Mouse (Mus musculus) layer of hippocampus, postnatal 36 days (tissue): ENCODE results near the gene 4930404H24Rik. TPM values are rescaled to one million over a fixed set of nuclear protein-coding genes. Genes with fewer than 3 reads are reported as not detected.

Source experiments
- DNase-seq, 2 experiments: peaks; one replicate each; pipeline ENCODE4 v3.0.0; 2022
- total RNA-seq, 2 experiments: library from RNA; stranded (reverse); gene quantifications; 2 replicates each; pipeline ENCODE4 v1.2.3; 2021

The 4930404H24Rik gene
- not detected for total RNA-seq

DNA sequence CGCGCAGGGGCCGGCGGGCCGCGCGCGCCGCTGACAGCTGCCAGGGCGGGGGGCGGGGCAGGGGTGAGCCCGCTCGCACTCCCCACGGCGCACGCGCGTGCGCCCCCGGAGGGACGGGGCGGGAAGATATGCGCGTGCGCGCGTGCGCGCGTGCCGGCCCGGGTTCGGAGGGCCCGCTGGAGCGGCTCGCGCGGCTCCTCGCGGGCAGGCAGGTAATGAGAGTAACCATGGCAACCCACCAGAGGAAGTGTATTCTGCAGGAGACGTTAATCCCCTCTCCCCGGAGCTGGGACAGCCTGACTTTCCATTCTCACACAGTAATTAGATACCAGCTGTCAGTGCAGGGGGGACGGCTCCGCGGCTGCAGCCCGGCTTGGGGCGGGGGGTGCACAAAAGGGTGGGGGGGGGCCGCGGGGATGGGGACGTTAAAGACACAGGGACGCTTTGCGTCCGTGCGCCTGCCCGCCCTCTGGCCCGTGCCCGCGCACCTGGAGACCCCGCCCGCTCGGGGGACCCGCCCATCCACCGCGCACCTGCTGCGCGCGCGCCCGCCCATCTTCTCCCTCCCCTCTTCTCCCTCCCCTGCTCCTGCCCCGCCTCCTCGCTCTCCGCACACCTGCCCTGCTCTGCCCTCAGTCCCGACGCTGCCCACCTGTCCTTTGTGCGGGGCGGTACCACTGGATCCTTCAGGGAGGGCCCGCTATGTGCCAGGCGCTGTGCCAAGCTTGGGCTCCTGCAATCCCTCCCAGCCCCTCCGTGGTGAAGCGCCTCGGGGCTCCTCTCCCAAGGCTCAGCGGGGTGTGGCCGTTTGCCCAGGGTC is at the start of gene 4930404H24Rik:
Gene 4930404H24Rik (plus strand): TSS at position 218 of the 820 bp plus-strand sequence.
- DNase-seq, result peak in 1 of 2 experiments; percentile 70

DNA sequence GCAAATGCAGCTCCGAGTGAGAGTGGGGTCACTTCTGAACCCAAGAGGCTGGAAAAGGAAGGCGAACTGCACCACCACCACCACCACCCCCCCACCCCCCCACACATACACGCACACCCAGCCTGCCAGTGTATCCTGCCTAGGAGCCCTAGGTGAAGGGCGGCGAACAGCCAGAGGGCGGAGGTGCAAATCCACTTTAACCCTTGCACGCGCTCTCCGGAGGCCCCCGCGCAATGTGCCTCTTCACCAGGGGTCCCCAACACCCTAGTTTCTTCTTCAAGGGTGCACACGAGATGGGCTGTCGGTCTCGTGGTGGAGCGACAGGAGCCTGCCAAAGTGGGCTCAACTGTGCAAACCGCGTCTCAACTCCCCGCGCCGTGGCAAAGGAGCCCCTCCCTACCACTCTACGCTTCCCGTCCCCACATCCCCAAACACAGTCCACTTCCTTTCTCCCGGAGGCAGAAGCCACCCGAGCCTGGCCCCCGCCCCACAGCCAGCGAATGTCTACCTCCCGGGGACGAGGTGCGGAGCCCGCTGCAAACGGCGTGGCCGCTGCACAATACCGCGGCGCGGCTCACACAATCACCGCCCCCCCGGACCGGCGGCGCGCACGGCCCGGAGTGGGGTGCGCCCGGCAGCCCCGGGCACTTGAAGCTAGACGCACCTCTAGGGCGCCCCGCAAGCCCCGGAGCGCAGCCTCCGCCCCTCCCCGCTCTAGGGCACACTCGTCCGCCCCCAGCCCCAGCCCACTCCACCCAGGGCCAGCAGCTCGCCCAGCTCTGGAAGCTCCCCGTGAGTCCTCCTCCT is 49.0 kb upstream of the 4930404H24Rik start:
- DNase-seq, result no peak

DNA sequence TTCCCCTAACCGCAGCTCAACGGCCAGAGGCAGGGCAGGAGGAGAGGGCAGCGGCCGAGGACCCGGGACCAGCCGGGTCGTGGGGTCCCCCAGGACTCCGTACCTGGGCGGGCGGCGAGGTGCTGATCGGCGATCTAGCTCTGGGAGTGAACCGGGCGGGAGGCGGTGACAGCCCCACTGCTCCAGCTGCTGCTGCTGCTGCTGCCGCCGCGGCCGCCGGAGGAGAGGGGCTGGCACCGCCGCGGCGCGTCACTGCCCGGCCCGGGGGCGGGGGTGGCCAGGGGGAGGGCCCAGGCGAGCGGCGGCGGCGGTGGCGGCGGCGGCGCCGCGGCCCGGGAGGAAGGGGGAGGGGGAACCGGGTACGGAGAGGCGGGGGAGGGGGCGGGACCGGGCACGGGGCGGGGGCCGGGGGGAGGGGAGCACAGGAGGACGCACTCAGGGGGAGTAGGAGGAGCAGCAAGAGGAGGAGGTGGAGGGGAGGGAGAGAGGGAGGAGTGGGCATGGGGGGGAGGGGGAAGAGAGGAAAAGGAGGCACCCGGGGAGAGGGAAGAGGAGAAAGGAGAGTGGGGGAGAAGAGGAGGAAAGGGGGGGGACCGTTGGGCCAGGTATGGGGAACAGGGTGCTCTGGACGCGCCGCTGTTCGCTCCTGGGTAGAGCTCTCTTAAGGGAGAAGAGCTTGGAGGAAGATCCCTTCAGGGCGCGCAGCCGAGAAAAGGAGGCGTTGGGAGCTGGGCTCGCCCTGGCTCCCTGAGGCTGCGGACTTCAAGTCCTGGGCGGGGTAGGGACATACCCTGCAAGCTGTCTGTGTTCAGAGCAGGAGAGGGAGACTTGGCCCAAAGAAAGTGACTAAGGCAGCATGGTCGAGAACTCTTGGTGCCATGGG is 48.1 kb upstream of the 4930404H24Rik start:
- DNase-seq, result peak; percentile 62 to 68

DNA sequence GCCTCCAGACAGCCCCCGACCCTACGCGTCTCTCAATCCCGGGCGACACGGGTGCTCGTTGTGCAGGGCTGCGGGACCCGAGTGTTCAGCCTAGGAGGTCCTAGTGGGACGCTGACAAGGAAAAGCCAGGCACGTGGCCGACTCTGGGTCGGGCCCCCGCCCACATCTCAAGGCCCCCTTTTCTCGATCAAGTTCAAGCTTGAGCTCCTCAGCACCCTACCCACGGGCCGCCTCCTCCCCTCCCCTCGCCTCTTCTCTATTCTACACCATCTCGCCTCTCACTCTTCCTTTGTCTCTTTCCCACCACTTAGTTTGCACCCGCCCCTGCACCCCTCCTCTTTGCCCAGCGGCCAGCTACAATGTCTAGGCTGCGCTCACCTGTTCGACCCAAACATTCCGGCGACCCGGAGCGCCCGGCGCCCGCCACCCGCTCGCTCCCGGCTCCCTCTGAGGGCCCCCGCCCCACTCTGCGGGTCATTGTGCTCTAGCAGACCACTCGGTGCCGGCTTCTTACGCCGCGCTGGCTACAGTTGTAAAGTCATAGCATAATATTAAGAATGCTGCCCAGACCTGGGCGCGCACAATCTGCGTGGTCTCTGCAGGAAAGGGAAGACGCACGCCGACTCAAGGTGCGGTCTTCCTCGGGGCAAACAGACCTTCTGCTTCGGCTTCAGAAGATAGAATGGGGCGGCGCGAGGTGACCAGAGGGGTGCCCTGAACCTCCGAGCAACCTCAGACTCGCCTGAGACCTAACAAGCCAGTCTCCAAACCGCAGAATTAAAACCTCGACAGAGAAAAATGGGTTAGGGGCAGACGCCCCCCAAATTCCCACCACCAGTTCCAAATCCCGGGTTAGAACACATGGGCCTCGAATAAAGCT is 47.2 kb upstream of the 4930404H24Rik start:
- DNase-seq, result no peak

DNA sequence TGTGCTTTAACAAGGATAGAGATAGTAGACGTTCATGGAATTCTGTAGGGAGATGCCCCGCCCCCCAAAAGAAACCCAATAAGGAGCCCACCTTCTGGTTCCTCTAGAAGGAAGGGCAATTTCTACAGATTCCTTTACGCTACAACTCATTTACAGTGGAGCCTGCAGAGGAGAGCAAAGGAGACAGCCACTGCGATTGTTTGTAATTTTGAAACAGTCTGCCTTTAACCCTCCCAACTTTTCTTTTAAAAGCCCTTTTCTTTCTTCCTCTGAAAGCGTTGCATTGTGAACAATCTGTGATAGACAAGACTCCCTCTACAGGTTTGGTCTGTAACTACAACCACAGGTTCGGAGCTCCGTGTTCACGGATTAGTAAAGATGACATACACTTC is 46.6 kb upstream of the 4930404H24Rik start:
- DNase-seq, result no peak

DNA sequence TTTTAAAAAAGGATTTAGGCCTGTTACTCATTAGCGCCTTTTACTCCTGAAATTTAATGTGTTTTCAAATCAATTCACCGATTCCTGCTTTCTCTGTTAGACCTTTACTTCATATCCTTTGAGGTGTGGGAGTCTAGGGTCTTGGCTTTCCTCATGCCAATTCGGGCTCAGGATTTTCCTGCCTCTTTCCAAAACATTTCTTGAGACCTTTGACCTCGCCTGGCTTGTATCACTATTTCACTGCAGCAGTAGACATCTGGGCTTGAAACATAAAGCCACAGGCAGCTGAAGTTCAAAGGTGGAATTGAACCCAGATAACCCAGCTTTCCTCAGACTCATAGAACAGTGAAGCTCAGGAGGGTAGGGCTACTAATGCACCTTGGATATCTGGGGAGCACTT is 46.1 kb upstream of the 4930404H24Rik start:
- no peak for DNase-seq

DNA sequence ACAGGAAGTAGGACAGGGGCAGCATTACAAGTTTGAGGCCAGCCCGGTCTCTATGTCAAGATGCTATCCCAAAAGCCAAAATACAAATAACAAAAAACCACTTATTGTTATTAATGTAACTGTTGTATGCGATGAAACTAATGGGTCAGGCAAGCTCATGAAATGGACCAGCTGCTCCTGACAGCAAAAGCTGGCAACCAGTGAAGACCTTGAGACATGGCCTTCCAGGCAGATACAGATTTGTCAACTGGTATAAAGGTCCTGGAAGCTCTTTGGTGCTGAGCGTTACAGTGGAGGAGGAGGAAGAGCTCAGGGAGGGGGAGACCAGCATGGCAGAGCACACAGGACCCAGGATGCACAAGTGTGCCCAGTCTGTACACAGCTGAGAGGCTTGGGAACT is 44.9 kb upstream of the 4930404H24Rik start:
- no peak for DNase-seq

DNA sequence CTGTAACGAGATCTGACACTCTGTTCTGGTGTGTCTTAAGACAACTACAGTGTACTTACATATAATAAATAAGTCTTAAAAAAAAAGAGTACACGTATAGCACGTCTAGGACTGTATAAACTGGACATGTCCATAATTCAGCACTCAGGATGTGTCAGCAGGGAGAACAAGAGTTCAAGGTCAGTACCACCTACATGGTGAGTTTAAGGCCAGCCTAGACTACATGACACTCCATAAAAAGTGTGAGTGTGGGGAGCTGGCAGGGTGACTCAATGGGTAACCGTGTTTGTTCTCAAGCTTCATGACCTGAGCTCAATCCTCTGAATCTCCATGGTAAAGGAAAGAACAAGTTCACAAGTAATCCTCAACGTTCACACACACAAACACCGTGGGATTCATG is 44.1 kb upstream of the 4930404H24Rik start:
- no peak for DNase-seq

DNA sequence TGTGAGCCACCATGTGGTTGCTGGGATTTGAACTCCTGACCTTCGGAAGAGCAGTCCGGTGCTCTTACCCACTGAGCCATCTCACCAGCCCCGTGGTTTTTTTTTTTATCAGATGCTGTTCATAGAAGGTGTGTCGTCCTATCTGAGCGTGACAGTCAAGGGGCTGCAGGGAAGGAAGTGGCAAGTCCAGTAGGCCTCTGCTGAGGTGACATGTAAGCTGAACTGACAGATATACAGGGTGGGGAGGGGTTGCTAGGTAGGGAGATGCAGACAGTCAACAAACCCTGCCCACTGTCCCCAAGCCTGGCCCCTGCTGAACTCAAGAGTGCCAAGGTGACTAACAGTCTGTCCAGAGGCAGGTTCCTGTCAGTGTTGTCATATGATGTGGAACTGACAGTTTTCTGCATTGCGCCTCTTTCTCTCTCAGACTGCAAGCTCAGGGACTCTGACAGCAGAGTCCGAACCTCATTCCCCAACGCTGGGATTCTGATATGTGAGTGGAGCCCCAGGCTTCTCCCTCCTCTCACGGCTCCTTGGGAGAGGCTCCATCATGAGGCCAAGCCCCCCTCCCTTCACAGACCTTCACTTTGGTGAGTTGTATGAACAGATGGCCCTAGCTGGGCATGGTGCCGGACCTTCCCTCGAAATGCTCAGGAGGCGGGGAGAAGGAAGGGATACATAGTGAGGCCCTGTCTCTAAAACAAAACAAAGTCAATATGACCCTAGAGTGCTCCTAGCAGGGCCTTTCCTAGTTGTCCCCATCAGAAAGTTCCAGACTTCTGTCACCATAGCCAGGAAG is 38.4 kb upstream of the 4930404H24Rik start:
- no peak for DNase-seq

DNA sequence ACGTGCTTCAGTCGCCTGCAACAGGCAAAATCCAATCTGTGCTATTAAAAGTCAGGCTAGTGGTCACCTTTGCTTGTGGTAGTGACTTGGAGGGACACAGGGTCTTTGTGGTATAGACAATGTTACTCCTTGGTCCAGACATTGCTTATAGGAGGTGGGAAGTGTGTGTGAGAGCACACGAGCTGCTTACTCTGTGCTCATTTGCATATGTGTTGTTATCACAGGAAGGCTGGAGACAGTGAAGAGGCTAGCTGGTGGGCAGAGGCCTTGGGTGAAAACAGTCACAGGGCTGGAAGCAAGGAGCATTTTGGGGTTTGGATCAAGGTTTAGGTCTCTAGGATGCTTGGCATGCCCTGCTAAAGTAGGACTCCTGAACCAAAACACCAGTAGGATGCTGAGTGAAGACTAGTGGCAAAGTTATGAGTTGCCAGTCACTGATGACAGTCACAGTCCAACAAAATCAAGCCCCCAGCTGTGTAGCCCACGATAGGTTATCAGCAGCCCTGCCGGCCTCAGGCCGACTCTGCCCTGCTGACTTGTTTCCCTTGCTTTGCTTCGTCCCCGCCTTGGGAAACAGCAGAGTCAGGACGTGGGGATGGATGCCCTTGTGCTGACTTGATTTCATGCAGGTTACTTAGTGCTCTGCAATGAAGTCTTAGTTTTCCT is 37.6 kb upstream of the 4930404H24Rik start:
- DNase-seq, result no peak

DNA sequence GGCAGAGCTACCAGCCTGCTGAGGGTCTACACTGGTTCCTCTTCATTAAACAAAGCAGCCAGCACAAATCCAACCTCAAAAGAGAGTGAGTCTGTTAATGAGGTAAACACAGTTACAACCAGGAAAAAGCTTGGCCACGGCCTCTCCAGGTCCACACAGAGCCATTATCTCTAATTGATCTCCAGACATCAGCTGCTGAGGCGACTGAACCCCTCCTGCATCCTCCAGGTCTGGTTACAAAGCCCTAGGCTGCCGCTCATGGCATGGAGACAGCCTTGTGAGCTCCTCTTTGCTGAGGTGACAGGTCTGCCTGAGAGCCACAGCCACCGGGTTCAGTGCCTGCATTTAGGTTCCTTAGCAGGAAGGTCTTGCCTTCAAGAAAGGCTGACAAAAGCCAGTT is 35.1 kb upstream of the 4930404H24Rik start:
- DNase-seq, result no peak

DNA sequence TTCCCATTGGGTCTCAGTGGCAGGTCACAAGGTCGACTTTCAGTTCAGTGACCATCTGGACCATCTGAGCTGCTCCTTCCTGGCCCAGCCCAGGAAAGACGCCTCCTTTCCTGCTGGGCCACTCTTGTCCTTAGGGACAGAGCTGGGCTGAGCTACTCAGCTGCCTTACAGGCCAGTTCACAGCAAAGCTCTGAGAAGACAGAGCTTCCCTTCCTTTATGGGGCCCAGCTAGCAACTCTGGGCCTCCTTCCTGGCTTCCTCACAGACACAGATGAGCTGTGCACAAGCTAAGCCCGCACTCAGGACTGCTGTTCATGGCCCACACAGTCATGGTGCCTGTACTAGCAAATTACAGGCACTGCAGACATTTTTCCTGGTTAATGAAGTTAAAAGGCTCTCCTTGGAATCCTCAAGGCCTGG is 34.6 kb upstream of the 4930404H24Rik start:
- DNase-seq, result no peak

DNA sequence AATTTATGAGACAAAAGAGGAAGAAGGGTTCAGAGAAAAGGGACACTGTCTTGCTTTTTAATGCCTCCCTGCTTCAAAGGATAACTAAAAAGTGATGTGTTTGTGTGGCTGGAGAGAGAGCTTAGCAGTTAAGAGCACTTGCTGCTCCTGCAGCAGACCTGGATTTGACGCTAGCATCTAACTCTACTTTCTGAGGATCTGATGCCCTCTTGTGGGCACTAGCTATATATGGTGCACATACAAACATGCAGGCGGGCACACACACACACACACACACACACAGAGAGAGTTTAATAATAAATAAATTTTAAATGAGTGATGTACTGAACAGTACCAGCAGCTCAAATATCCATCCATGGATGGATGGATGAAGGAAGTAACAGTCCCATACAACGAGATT is 29.3 kb upstream of the 4930404H24Rik start:
- no peak for DNase-seq

DNA sequence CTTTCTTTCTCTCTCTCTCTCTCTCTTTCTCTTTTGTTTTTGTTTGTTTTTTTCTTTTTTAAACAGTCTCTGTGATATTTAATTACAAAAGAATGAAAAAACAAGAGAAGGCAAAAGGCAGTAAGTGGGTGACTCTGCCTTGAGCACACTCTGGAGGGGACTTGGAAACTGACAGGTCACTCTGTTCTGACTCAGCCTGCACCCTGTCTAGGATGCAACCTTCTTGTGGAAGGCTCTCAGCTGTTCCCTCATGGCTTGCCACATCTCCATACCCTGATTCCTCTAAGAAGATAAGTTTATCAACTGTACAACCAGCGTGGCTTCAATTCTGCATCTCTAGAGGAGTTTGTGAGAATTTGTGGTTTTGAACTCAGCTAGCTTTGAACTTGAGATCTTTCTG is 25.2 kb upstream of the 4930404H24Rik start:
- DNase-seq, result no peak

DNA sequence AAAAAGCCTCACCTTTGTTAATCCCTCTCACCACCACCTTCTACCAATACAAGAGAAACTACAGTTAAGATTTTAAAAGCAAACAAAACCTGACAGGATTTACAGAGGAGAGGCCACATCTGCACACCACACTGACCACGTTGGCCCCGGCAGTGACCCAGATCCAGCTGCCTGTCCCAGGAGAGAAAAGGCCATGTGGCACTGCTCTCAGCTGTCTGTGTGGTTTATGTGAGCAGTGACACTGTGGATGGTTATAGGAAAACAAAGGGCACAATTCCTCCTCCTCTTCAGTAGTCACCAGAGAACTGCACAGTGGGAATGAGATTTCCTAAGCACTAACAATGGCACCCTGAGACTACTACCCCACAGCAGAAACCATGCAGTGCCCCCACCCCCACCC is 23.3 kb upstream of the 4930404H24Rik start:
- DNase-seq, result no peak

DNA sequence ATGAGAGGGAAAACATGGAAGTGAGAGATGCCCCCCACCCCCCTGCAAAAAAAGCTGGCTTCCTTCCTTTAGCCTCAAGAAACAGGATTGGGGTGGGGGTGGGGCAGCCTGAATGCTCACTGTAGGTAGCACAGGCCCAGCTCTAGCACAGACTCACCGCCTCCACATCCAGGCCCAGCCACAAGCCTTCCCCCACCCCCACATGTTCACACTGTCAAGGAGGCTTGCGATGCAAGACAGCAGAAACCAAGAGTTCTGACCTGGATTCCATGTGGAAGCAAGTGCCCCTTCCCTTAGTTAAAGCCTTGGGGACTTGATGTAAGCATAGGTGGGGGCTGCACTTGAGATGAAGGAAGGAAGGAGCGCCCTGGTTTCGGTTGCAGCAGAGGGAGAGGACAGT is 22.8 kb upstream of the 4930404H24Rik start:
- DNase-seq, result no peak

DNA sequence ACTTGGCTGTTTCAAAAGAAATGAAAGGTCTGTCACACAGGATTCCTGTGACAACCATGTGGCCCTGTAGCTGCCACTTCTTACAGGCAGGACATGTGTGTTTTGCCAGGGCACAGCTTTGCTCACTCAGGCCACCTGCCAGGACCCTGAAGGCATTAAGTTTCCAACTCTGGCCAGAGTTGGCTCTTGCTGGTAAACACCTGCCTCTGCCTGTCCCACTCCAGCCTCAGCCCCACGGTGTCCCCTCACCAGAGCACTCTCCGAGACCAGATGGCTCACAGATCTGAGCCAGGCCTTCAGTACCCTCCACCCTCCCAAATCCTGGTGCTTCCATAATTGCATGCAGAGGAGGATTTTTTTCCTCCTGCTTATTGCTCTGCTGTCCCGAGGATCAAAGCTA is 21.6 kb upstream of the 4930404H24Rik start:
- no peak for DNase-seq

DNA sequence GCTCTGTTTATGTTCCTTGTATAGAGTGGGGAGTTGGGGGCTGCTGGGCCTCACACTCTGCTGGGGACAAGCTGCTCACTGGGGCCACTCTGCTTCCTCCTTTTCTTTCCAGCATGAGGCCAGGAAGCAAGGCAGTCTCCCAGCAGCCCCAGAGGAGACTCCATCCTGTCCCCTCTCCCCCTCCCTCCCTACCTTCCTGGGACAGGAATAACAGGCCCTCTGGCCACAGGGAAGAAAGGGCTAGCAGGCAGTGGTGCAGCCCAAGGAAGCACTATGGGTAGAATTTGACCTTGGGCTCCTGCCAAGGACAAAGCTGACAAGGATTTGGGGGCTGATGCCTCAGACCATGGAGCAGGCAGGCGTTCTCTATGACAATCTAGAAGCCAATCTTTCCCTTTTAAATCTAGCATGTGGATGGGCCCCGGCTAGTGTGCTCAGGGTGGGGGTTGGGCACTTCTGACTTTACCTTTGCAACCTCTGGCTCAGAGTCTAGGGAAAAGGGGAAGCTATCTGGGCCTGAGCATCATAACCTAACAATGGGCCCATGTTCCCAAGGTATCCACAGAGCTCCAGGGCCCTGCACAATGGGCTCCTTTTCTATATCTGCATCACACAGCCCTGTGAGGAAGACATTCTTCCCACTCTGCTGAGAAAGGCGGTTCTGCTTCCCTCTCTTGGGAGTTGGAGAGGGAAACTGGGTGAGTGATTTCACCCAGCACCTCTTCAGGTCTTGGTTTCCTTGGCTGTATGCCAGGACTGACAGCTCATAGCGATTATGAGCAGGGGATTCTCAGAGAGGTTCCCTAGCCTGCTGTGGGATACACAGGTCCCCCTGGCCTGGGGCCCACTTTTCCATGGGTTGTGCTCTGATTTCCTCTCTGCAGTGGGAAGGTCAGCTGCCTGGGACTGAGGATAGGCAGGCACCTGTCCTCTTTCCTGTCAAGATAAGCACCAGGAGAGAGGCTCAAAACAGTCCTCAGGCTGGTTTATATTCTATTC is 17.2 kb upstream of the 4930404H24Rik start:
- no peak for DNase-seq

DNA sequence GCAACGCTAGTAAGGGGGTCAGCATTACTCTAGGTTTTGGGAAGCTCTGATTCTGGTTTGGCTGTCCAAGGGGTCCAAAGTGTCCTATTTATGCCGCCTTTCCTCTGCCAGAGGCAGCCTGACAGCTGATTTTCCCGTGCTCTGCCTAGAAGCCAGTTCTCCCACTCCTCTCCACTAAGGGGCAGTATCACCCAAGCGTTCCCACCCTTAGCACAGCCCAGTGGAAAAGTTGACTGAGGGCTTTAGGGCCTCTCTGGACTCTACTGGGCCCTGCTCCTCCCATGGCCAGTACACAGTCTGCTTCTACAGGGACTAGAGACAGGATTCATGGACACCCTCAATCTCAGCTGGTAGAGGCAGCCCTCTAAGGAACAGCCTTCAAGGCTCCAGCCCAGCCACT is 14.0 kb upstream of the 4930404H24Rik start:
- DNase-seq, result peak; percentile 69 to 70
